Mouse (Mus musculus) hematopoietic stem cell, adult 5-6 weeks (primary cell): ENCODE measurements around the gene Hnf4a. TPM values are rescaled to one million over a fixed set of nuclear protein-coding genes. Genes with fewer than 3 reads are reported as not detected.
"Not testable (repeated sequence)": the region's sequence is repeated elsewhere in the genome, so short reads cannot be mapped to it uniquely, and the experiment has no call there.

Experiments
- ATAC-seq, 2 experiments: fragments of 125-278 bp in 1 of 2; replicated peaks in 1 of 2; 2 replicates each; pipeline ENCODE4 v1.8.0; 2016 to 2017; ENCODE audit warnings: inconsistent platforms in 2 of 2, mild to moderate bottlenecking in 2 of 2, moderate number of reproducible peaks in 2 of 2, low read depth in 1 of 2, moderate TSS enrichment in 1 of 2; ENCODE audit not compliant: low FRiP score in 2 of 2, poor library complexity in 2 of 2, severe bottlenecking in 2 of 2, insufficient read depth in 1 of 2, low TSS enrichment in 1 of 2
- total RNA-seq: library from RNA; stranded (forward); fragments of 172-1452, 232-1000 nt; gene quantifications from 2 replicates; pipeline ENCODE4 v1.2.3, GENCODE M21; 2017

Gene Hnf4a
- total RNA-seq, 1 experiment from 2014 or later, result 12.3 TPM

- ATAC-seq, result peak in 1 of 2 experiments; percentile 29; a peak in 1 of 4 replicates
These were observed 92.6 kb downstream of the Hnf4a start for GRCm38 (mm10) chr2:163599226-163599625.

- ATAC-seq, result no peak
These were observed 94.5 kb downstream of the Hnf4a start for GRCm38 (mm10) chr2:163601066-163601465.

GRCm38 (mm10) chr2:163601712-163602100, 95.1 kb downstream of the Hnf4a start:
- no peak for ATAC-seq

- peak; percentile 84 to 85 for ATAC-seq
These were observed 95.7 kb downstream of the Hnf4a start, which contains the start of gene Ttpal for GRCm38 (mm10) chr2:163602101-163602971. TSS of gene Ttpal (plus strand) at chr2:163602314.

- no peak for ATAC-seq
These were observed 99.6 kb downstream of the Hnf4a start for GRCm38 (mm10) chr2:163606161-163606560.

GRCm38 (mm10) chr2:163608008-163608407, 101.4 kb downstream of the Hnf4a start:
- no peak for ATAC-seq

- ATAC-seq, result no peak
These were observed 102.8 kb downstream of the Hnf4a start for GRCm38 (mm10) chr2:163609281-163609975.

- ATAC-seq, result no peak
These were observed 104.6 kb downstream of the Hnf4a start for GRCm38 (mm10) chr2:163611176-163611575.

GRCm38 (mm10) chr2:163613206-163613605, 106.6 kb downstream of the Hnf4a start:
- peak in 1 of 2 experiments; percentile 1; a peak in 1 of 4 replicates for ATAC-seq

- ATAC-seq, result no peak
These were observed 107.4 kb downstream of the Hnf4a start for GRCm38 (mm10) chr2:163613990-163614389.

GRCm38 (mm10) chr2:163615401-163615800, 108.8 kb downstream of the Hnf4a start:
- no peak for ATAC-seq

- no peak for ATAC-seq
These were observed 109.5 kb downstream of the Hnf4a start for GRCm38 (mm10) chr2:163615906-163616651.

GRCm38 (mm10) chr2:163616652-163617227, 110.1 kb downstream of the Hnf4a start:
- ATAC-seq, result no peak

GRCm38 (mm10) chr2:163617232-163617863, 110.7 kb downstream of the Hnf4a start:
- no peak for ATAC-seq

- no peak for ATAC-seq
These were observed 111.3 kb downstream of the Hnf4a start for GRCm38 (mm10) chr2:163617874-163618273.

GRCm38 (mm10) chr2:163620451-163620850, 113.8 kb downstream of the Hnf4a start:
- ATAC-seq, result no peak; a peak in 1 of 4 replicates

- ATAC-seq, result not testable (repeated sequence)
These were observed 114.8 kb downstream of the Hnf4a start for GRCm38 (mm10) chr2:163621401-163621800.
